Mouse (Mus musculus) left cerebral cortex, adult 18-20 months (tissue): ENCODE measurements around the gene Gja10. TPM values are rescaled to one million over a fixed set of nuclear protein-coding genes. Genes with fewer than 3 reads are reported as not detected.

ENCODE experiments used
- DNase-seq, 2 experiments: peaks; one replicate each; pipeline ENCODE4 v3.0.0; 2021 to 2022; ENCODE audit warnings: low spot score in 2 of 2, mixed read lengths in 1 of 2
- total RNA-seq, 2 experiments: library from RNA; stranded (reverse); gene quantifications; 2 replicates each; pipeline ENCODE4 v1.2.3; 2021

Gja10 gene
- total RNA-seq, 2 experiments from 2014 or later: not detected

DNA sequence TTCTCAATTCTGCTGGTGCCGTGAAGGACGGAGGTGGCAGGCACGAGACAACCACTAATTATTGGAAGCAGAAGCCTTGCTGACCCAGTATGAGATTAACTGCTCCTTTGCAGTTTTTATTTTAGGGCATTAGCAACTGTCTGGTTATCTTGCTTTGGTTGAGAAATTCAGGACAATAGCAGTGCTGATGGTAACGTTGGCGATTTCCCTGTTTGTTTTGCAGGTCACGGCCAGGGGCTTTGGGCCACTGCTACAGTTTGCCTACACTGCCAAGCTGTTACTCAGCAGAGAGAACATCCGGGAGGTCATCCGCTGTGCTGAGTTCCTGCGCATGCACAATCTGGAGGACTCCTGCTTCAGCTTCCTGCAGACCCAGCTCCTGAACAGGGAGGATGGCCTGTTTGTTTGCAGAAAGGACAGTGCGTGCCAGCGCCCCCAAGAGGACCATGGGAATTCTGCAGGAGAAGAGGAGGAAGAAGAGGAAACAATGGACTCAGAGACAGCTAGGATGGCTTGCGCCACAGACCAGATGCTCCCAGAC, 40.9 kb downstream of the Gja10 start:
- peak; percentile 46 to 54 for DNase-seq

DNA sequence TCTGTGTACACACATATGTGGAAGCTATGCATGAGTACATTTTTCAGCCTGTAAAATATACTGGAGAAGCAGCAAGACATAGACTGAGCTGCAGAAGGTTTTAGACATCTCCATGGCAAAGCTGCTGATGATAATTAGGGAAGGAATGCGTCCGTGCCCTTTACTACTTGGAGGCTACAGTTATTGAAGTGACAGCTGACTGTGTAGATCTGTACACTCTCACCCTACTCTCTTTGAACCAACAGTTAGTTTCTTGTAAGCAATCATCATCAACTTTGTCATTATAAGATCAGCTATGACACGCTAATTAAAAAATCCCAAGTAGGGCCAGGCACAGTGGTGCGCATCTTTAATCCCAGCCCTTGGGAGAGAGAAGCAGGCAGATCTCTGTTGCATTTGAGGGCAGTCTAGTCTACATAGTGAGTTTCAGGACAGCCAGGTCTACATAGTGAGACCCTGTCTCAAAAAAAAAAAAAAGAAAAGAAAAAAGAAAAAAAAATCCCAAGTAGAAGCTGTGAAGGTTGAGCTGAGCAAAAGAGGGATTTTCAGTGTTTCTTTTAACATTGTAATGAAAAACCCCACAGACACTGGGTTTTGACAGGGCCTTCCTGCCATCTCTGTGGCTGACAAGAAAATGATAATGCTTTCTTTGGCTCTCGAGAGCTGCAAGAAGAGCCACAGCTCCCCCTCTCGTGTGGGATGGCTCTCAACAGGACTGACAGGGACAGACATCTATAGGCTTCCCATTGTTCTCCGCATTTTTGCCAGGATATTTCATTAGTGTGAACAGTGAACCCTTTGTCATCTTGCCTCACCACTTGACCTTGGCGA, 41.6 kb downstream of the Gja10 start:
- DNase-seq: peak in 1 of 2 experiments; percentile 18

DNA sequence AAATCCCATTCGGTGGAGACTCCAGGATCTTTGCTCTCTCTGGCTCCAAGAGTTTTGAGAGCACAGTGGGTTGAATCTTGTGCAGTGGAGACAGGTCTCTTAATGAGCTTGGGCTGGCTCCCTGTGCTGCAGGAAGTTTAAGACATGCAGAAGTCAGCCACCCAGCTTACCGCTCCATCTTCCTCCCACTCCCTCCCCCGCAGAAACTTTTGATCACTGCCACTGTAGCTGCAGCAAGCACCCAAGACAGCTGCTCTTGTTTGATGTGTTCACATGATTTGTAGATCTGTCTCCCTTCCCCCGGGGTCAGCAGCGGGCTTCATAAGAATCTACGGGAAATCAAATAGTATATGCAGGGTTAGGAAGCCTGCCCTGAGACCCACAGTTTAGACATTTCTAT, 42.3 kb downstream of the Gja10 start:
- peak in 1 of 2 experiments; percentile 48 for DNase-seq

DNA sequence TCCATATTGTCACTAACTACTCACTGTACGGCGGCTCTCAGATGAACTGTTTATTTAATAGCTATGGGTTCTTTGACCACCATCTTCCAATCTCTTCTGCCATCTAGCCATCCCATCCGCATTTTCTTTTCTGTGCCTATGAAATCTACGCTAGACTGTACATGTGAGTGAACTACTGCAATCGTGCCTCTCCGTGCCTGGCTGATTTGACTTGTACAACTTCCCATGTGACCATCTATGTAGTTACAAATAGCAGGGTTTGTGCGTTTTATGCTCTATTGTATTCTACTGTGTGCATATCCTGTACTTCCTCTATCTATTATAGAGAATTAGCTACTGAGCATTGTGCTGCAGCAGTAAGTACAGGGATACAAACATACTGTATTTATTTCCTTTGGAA, 47.1 kb downstream of the Gja10 start:
- DNase-seq: no peak

DNA sequence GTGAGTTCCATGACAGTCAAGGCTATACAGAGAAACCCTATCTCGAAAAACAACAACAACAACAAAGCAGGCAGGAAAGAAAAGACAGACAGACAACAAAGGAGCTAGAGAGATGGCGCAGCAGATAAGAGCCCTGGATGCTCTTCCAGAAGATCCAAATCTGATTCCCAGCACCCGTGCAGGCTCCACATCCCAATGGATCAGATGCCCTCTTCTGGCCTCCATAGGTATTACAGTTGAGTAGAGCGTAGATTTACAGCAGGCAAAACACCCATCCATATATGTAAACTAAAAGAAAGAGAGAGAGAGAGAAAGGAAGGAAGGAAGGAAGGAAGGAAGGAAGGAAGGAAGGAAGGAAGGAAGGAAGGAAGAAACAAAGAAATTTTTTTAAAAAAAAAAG, 51.2 kb downstream of the Gja10 start:
- DNase-seq: no peak

DNA sequence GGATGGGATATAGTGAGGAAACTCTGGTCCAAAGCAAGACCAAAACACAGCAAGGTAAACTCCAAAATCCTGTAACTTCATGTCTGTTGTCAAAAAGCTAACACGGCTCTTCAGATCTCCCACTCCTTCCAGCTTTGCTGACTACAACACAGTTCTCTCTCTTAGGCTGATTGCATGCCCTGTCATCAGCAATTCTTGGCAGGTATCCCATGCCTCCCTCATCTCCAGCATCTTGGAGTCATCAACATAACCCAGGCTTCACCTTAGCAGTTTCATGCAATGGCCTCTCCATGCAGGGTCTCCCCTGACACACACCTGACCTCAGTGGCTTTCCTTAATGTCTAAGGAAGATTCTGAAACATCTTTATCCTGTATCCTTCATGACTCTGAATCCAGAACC, 53.4 kb downstream of the Gja10 start:
- DNase-seq: no peak

Other genes starting within 250 kb of the Gja10 start
- 1 to 10 TPM; 9.0 to 9.7 TPM for gene Casp8ap2, start 12.7 kb upstream of the Gja10 start, total RNA-seq
- 10 to 100 TPM; 27.1 to 37.3 TPM for gene Mdn1, start 54.4 kb upstream of the Gja10 start, total RNA-seq
- 10 to 100 TPM; 30.6 to 40.0 TPM for gene Lyrm2, start 197.5 kb upstream of the Gja10 start, total RNA-seq